Mouse (Mus musculus): ENCODE measurements around the gene Slc6a3.

DNA sequence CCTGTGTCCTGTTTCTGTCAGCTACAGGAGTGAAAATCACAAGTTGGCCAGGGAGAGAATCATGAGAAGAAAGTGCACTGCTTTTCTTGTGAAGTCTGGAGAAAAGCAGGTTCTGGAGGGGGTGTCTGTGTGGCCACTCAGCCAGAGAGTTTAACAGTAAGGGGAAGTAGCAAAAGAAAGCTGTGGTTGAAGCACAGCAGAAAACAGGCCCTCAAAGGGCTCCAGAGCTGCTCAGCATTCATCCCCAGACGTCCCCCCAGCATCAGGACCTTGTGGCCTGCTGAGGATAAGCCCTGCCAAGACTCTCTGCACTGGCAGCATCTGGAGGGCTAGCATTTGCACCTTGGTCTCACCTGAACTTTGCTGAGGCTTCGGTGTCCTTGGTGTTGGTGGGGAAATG lies 56.0 kb downstream of the Slc6a3 start:
- no peak for TF ChIP-seq GATA1 (IDR thresholded peaks at IDR 0.05; ENCODE audit: borderline replicate concordance, low read length)
- TF ChIP-seq FLI1 (IDR thresholded peaks at IDR 0.05; ENCODE audit: low read length), result no peak
